In genomic region chr5:43588791-43589439, GRCm38 (mm10) we compare ENCODE assay signal across 16 mouse cellular contexts.
A peak's percentile ranks its signal among the peaks of the same experiment; 100 is the strongest.
DNase-seq lines count a peak whose midpoint lies in the region; ATAC-seq lines count a peak whose summit lies in the region.
"Had no signal": no experiment of that assay in that cellular context is flagged by ENCODE, and none has a peak within 500 bp of the region (broad histone marks: within the 10 kb centered on the region; RNA-seq: fewer than 3 reads in every experiment).

No protein-coding gene starts in this region.

- H3K4me2 ChIP-seq in heart, embryonic 13.5 days: no peak overlapping the region
- H3K4me2 ChIP-seq in kidney, embryonic 16.5 days (replicated peaks; ENCODE audit: low read depth, low read length): no peak overlapping the region
- H3K4me2 ChIP-seq in midbrain, embryonic 14.5 days (ENCODE audit: low read length): no peak overlapping the region
- H3K4me2 ChIP-seq: embryonic facial prominence, embryonic 12.5 days; hindbrain, embryonic 12.5 days had no signal

- H3K36me3 ChIP-seq in heart, embryonic 13.5 days: no peaks in the 10 kb centered on the region
- H3K36me3 ChIP-seq in kidney, embryonic 16.5 days (ENCODE audit: insufficient read depth, low read length): no peaks in the 10 kb centered on the region
- no peaks in the 10 kb centered on the region for H3K36me3 ChIP-seq in midbrain, embryonic 14.5 days (ENCODE audit: control insufficient read depth, insufficient read depth, low read length)
- no peaks in the 10 kb centered on the region for H3K36me3 ChIP-seq in midbrain, embryonic 10.5 days
- H3K36me3 ChIP-seq: embryonic facial prominence, embryonic 12.5 days; forebrain, embryonic 10.5 days; G1E; hindbrain, embryonic 12.5 days had no signal

- peak overlapping the region; percentile 42; the same call in 1 of the 2 replicates for H3K27ac ChIP-seq in heart, embryonic 13.5 days (replicated peaks)
- peak overlapping the region; percentile 82 for H3K27ac ChIP-seq in kidney, embryonic 16.5 days (ENCODE audit: low read length)
- no peak overlapping the region for H3K27ac ChIP-seq in midbrain, embryonic 14.5 days (replicated peaks; ENCODE audit: low read depth, low read length)
- H3K27ac ChIP-seq in midbrain, embryonic 10.5 days (replicated peaks): no peak overlapping the region
- H3K27ac ChIP-seq: embryonic facial prominence, embryonic 12.5 days; forebrain, embryonic 10.5 days; hindbrain, embryonic 12.5 days had no signal

- peaks cover 11% of the 10 kb centered on the region; the same call in 1 of the 2 replicates for H3K4me1 ChIP-seq in heart, embryonic 13.5 days
- H3K4me1 ChIP-seq in kidney, embryonic 16.5 days (ENCODE audit: insufficient read depth, low read length): peaks cover 13% of the 10 kb centered on the region; the same call in 1 of the 2 replicates
- peaks cover 6% of the 10 kb centered on the region; the same call in 1 of the 2 replicates for H3K4me1 ChIP-seq in midbrain, embryonic 14.5 days (ENCODE audit: control insufficient read depth, insufficient read depth, low read length)
- peaks cover 4% of the 10 kb centered on the region for H3K4me1 ChIP-seq in midbrain, embryonic 10.5 days
- H3K4me1 ChIP-seq: hindbrain, embryonic 12.5 days had no signal

- H3K9ac ChIP-seq in heart, embryonic 13.5 days: no peak overlapping the region
- no peak overlapping the region for H3K9ac ChIP-seq in kidney, embryonic 16.5 days (replicated peaks; ENCODE audit: low read length)
- no peak overlapping the region for H3K9ac ChIP-seq in midbrain, embryonic 14.5 days (replicated peaks; ENCODE audit: low read length)
- H3K9ac ChIP-seq: embryonic facial prominence, embryonic 12.5 days; hindbrain, embryonic 12.5 days had no signal

- H3K27me3 ChIP-seq in heart, embryonic 13.5 days (replicated peaks): no peaks in the 10 kb centered on the region
- no peaks in the 10 kb centered on the region for H3K27me3 ChIP-seq in kidney, embryonic 16.5 days (ENCODE audit: insufficient read depth, low read length)
- H3K27me3 ChIP-seq in midbrain, embryonic 14.5 days (ENCODE audit: control insufficient read depth, insufficient read depth, low read length): no peaks in the 10 kb centered on the region
- H3K27me3 ChIP-seq in midbrain, embryonic 10.5 days (ENCODE audit: low read depth, poor library complexity, severe bottlenecking): no peaks in the 10 kb centered on the region
- H3K27me3 ChIP-seq: embryonic facial prominence, embryonic 12.5 days; hindbrain, embryonic 12.5 days had no signal

- ATAC-seq in heart, embryonic 13.5 days (ENCODE audit: extremely low read depth, insufficient number of reproducible peaks, low FRiP score, low TSS enrichment): no peak
- ATAC-seq in kidney, embryonic 16.5 days (ENCODE audit: low FRiP score, low TSS enrichment): peak; percentile 66; the same call in 1 of the 2 replicates
- no peak for ATAC-seq in midbrain, embryonic 14.5 days (ENCODE audit: low FRiP score, low TSS enrichment)

- H3K9me3 ChIP-seq in heart, embryonic 13.5 days: no peaks in the 10 kb centered on the region
- no peaks in the 10 kb centered on the region for H3K9me3 ChIP-seq in kidney, embryonic 16.5 days (ENCODE audit: low read length)
- H3K9me3 ChIP-seq in midbrain, embryonic 14.5 days (ENCODE audit: control insufficient read depth, low read length): no peaks in the 10 kb centered on the region
- H3K9me3 ChIP-seq in midbrain, embryonic 10.5 days (replicated peaks): no peaks in the 10 kb centered on the region
- H3K9me3 ChIP-seq: embryonic facial prominence, embryonic 12.5 days; forebrain, embryonic 10.5 days; G1E; hindbrain, embryonic 12.5 days had no signal

- no peak overlapping the region for H3K4me3 ChIP-seq in heart, embryonic 13.5 days
- no peak overlapping the region for H3K4me3 ChIP-seq in kidney, embryonic 16.5 days (ENCODE audit: low read length)
- no peak overlapping the region for H3K4me3 ChIP-seq in midbrain, embryonic 14.5 days (replicated peaks; ENCODE audit: low read depth, low read length)
- no peak overlapping the region for H3K4me3 ChIP-seq in midbrain, embryonic 10.5 days
- H3K4me3 ChIP-seq: embryonic facial prominence, embryonic 12.5 days; forebrain, embryonic 10.5 days; hindbrain, embryonic 12.5 days had no signal

- no peak for DNase-seq in heart, adult 8-10 months (ENCODE audit: low spot score)
- no peak for DNase-seq in kidney, postnatal 25 days
- DNase-seq in midbrain, embryonic 14.5 days: peak; percentile 36
- DNase-seq in midbrain, embryonic 10.5 days (ENCODE audit: low spot score): no peak
- DNase-seq in urinary bladder, postnatal 14 days (ENCODE audit: low spot score): no peak
- DNase-seq: adrenal gland, postnatal 25 days; liver; lung, postnatal 14 days; retina, postnatal 1 day; thymus, postnatal 4 days had no signal

- 68% methylated on average over 5 of the region's 5 CpGs for whole genome bisulfite sequencing in heart, embryonic 13.5 days
- 63% methylated on average over 5 of the region's 5 CpGs for WGBS in kidney, embryonic 16.5 days
- WGBS in midbrain, embryonic 14.5 days: 71% methylated on average over 5 of the region's 5 CpGs
- WGBS in midbrain, embryonic 10.5 days: 78% methylated on average over 5 of the region's 5 CpGs

Comparison
In these comparisons a context has a peak if more than half of its experiments do, and no peak if none do; other contexts are left out.
1. H3K27ac ChIP-seq: peak in heart, embryonic 13.5 days (single experiment) and kidney, embryonic 16.5 days (single experiment); none in midbrain, embryonic 14.5 days (single experiment) and midbrain, embryonic 10.5 days (single experiment).